Mouse (Mus musculus) MEL (cell line): ENCODE data around the gene Safb. TPM values are rescaled to one million over a fixed set of nuclear protein-coding genes. Genes with fewer than 3 reads are reported as not detected.

Source experiments
- DNase-seq: peaks from one replicate; pipeline ENCODE4 v3.0.0; 2011; ENCODE audit warnings: low read depth, low spot score
- H3K27ac ChIP-seq: 2 replicates; pipeline ENCODE4 v1.5.1; 2012; ENCODE audit warnings: low read depth, mild to moderate bottlenecking, control low read depth, low read length, moderate library complexity; ENCODE audit not compliant: control insufficient read depth
- H3K27me3 ChIP-seq, 2 experiments: fragments of 150-350 bp in 1 of 2; sonication (generic) in 1 of 2; 2 replicates each; pipeline ENCODE4 v1.6.1; 2012; ENCODE audit warnings: low read length in 2 of 2, mild to moderate bottlenecking in 2 of 2, improper control_type of control experiment in 1 of 2, moderate library complexity in 1 of 2; ENCODE audit not compliant: insufficient read depth in 2 of 2, control insufficient read depth in 1 of 2
- H3K36me3 ChIP-seq, 2 experiments: 2 replicates each; pipeline ENCODE4 v1.6.1; 2012 to 2014; ENCODE audit warnings: low read length in 2 of 2, improper control_type of control experiment in 1 of 2, inconsistent platforms in 1 of 2, mild to moderate bottlenecking in 1 of 2; ENCODE audit not compliant: insufficient read depth in 2 of 2, control insufficient read depth in 1 of 2
- H3K4me1 ChIP-seq, 2 experiments: fragments of 150-350 bp in 1 of 2; sonication (generic) in 1 of 2; 2 replicates each; pipeline ENCODE4 v1.6.1; 2012; ENCODE audit warnings: low read length in 2 of 2, improper control_type of control experiment in 1 of 2, mild to moderate bottlenecking in 1 of 2; ENCODE audit not compliant: insufficient read depth in 2 of 2, control insufficient read depth in 1 of 2
- H3K4me3 ChIP-seq, 2 experiments: fragments of 150-350 bp in 1 of 2; sonication (generic) in 1 of 2; 2 replicates each; pipeline ENCODE4 v1.5.1; 2012; ENCODE audit warnings: low read depth in 2 of 2, low read length in 2 of 2, mild to moderate bottlenecking in 2 of 2, moderate library complexity in 2 of 2, control low read depth in 1 of 2, improper control_type of control experiment in 1 of 2; ENCODE audit not compliant: control insufficient read depth in 1 of 2, insufficient read depth in 1 of 2
- H3K79me2 ChIP-seq: 2 replicates; pipeline ENCODE4 v1.6.1; 2012; ENCODE audit warnings: mild to moderate bottlenecking, low read length, moderate library complexity; ENCODE audit not compliant: control insufficient read depth, poor library complexity, insufficient read depth
- H3K9ac ChIP-seq: 2 replicates; pipeline ENCODE4 v1.6.1; 2012; ENCODE audit warnings: low read depth, mild to moderate bottlenecking, control low read depth, low read length, moderate library complexity; ENCODE audit not compliant: control insufficient read depth, poor library complexity, severe bottlenecking
- H3K9me3 ChIP-seq: fragments of 150-350 bp; sonication (generic); replicated peaks from 2 replicates; pipeline ENCODE4 v1.6.1; 2012; ENCODE audit warnings: mild to moderate bottlenecking, low read length, improper control_type of control experiment, moderate library complexity; ENCODE audit not compliant: insufficient read depth
- BHLHE40 ChIP-seq: IDR thresholded peaks from 2 replicates; pipeline ENCODE4 v1.6.1; 2012; ENCODE audit warnings: low read depth, mild to moderate bottlenecking, inconsistent platforms, low read length, improper control_type of control experiment, borderline replicate concordance
- CHD1 ChIP-seq: IDR thresholded peaks from 2 replicates; pipeline ENCODE4 v1.6.1; 2012; ENCODE audit warnings: low read depth, mild to moderate bottlenecking, inconsistent platforms, low read length, improper control_type of control experiment
- CHD2 ChIP-seq: IDR thresholded peaks from 2 replicates; pipeline ENCODE4 v1.6.1; 2011; ENCODE audit warnings: low read length, improper control_type of control experiment
- CTCF ChIP-seq, 3 experiments: IDR thresholded peaks in 2 of 3; conservative IDR thresholded peaks in 1 of 3; 2 replicates each; pipeline ENCODE4 v1.5.1; 2011 to 2012; ENCODE audit warnings: low read length in 3 of 3, low read depth in 2 of 3, mild to moderate bottlenecking in 2 of 3, improper control_type of control experiment in 1 of 3, inconsistent platforms in 1 of 3, mixed read lengths in 1 of 3, moderate library complexity in 1 of 3; ENCODE audit not compliant: control insufficient read depth in 1 of 3, insufficient read depth in 1 of 3, poor library complexity in 1 of 3, severe bottlenecking in 1 of 3
- E2F4 ChIP-seq: IDR thresholded peaks from 2 replicates; pipeline ENCODE4 v1.6.1; 2011; ENCODE audit warnings: low read depth, low read length, improper control_type of control experiment, borderline replicate concordance
- ELF1 ChIP-seq: IDR thresholded peaks from 2 replicates; pipeline ENCODE4 v1.6.1; 2014; ENCODE audit warnings: low read depth, mild to moderate bottlenecking, inconsistent platforms, low read length, improper control_type of control experiment, moderate library complexity
- EP300 ChIP-seq, 2 experiments: IDR thresholded peaks; 2 replicates each; pipeline ENCODE4 v1.6.1; 2011; ENCODE audit warnings: improper control_type of control experiment in 2 of 2, low read length in 2 of 2, low read depth in 1 of 2, mild to moderate bottlenecking in 1 of 2
- ETS1 ChIP-seq: IDR thresholded peaks from 2 replicates; pipeline ENCODE4 v1.6.1; 2012; ENCODE audit warnings: low read depth, mild to moderate bottlenecking, inconsistent platforms, low read length, improper control_type of control experiment, moderate library complexity
- GABPA ChIP-seq: IDR thresholded peaks from 2 replicates; pipeline ENCODE4 v1.6.1; 2012; ENCODE audit warnings: low read depth, mild to moderate bottlenecking, inconsistent platforms, low read length, improper control_type of control experiment, moderate library complexity
- GATA1 ChIP-seq: IDR thresholded peaks from 2 replicates; pipeline ENCODE4 v1.6.1; 2011; ENCODE audit warnings: low read depth, low read length, improper control_type of control experiment
- HCFC1 ChIP-seq: IDR thresholded peaks from 2 replicates; pipeline ENCODE4 v1.6.1; 2012; ENCODE audit warnings: low read depth, mild to moderate bottlenecking, inconsistent platforms, low read length, improper control_type of control experiment, moderate library complexity
- JUND ChIP-seq: IDR thresholded peaks from 2 replicates; pipeline ENCODE4 v1.6.1; 2011; ENCODE audit warnings: low read depth, mild to moderate bottlenecking, improper control_type of control experiment, low read length
- KAT2A ChIP-seq: conservative IDR thresholded peaks from 2 replicates; pipeline ENCODE4 v1.6.1; 2012; ENCODE audit warnings: low read depth, low read length, improper control_type of control experiment, inconsistent platforms
- MAFK ChIP-seq: IDR thresholded peaks from 2 replicates; pipeline ENCODE4 v1.6.1; 2011; ENCODE audit warnings: low read depth, mild to moderate bottlenecking, low read length, improper control_type of control experiment, borderline replicate concordance
- MAX ChIP-seq: IDR thresholded peaks from 2 replicates; pipeline ENCODE4 v1.6.1; 2011; ENCODE audit warnings: low read length, improper control_type of control experiment
- MAZ ChIP-seq: IDR thresholded peaks from 2 replicates; pipeline ENCODE4 v1.6.1; 2012; ENCODE audit warnings: low read depth, mild to moderate bottlenecking, inconsistent platforms, low read length, improper control_type of control experiment
- MEF2A ChIP-seq: IDR thresholded peaks from 2 replicates; pipeline ENCODE4 v1.6.1; 2014; ENCODE audit warnings: low read depth, mild to moderate bottlenecking, inconsistent platforms, low read length, improper control_type of control experiment; ENCODE audit not compliant: poor library complexity, insufficient replicate concordance, severe bottlenecking; ENCODE audit errors: extremely low read depth
- MXI1 ChIP-seq: IDR thresholded peaks from 2 replicates; pipeline ENCODE4 v1.6.1; 2011; ENCODE audit warnings: mild to moderate bottlenecking, low read depth, low read length, improper control_type of control experiment
- MYB ChIP-seq: IDR thresholded peaks from 2 replicates; pipeline ENCODE4 v1.6.1; 2011; ENCODE audit warnings: mild to moderate bottlenecking, low read depth, low read length, improper control_type of control experiment
- MYC ChIP-seq: IDR thresholded peaks from 2 replicates; pipeline ENCODE4 v1.6.1; 2011; ENCODE audit warnings: low read depth, mild to moderate bottlenecking, low read length, improper control_type of control experiment, moderate library complexity
- NRF1 ChIP-seq: IDR thresholded peaks from 2 replicates; pipeline ENCODE4 v1.6.1; 2014; ENCODE audit warnings: low read depth, mild to moderate bottlenecking, inconsistent platforms, low read length, improper control_type of control experiment, moderate library complexity; ENCODE audit not compliant: poor library complexity, insufficient read depth, severe bottlenecking
- POLR2A ChIP-seq, 2 experiments: IDR thresholded peaks; 2 replicates each; pipeline ENCODE4 v1.6.1; 2011 to 2012; ENCODE audit warnings: low read length in 2 of 2, mild to moderate bottlenecking in 2 of 2, control low read depth in 1 of 2, improper control_type of control experiment in 1 of 2, low read depth in 1 of 2, moderate library complexity in 1 of 2; ENCODE audit not compliant: control insufficient read depth in 1 of 2, insufficient read depth in 1 of 2, poor library complexity in 1 of 2
- POLR2AphosphoS2 ChIP-seq: IDR thresholded peaks from 2 replicates; pipeline ENCODE4 v1.6.1; 2011; ENCODE audit warnings: low read length, improper control_type of control experiment
- POLR2AphosphoS5 ChIP-seq: IDR thresholded peaks from 2 replicates; pipeline ENCODE4 v1.6.1; 2012; ENCODE audit warnings: low read depth, borderline replicate concordance, mild to moderate bottlenecking, inconsistent platforms, low read length, moderate library complexity, mixed read lengths
- RAD21 ChIP-seq: IDR thresholded peaks from 2 replicates; pipeline ENCODE4 v1.6.1; 2011; ENCODE audit warnings: mild to moderate bottlenecking, low read depth, low read length, improper control_type of control experiment
- RCOR1 ChIP-seq: IDR thresholded peaks from 2 replicates; pipeline ENCODE4 v1.6.1; 2012; ENCODE audit warnings: low read depth, mild to moderate bottlenecking, inconsistent platforms, low read length, improper control_type of control experiment
- SIN3A ChIP-seq: IDR thresholded peaks from 2 replicates; pipeline ENCODE4 v1.6.1; 2012; ENCODE audit warnings: low read length, improper control_type of control experiment, inconsistent platforms
- SMC3 ChIP-seq: IDR thresholded peaks from 2 replicates; pipeline ENCODE4 v1.6.1; 2011; ENCODE audit warnings: low read depth, low read length, improper control_type of control experiment
- TAL1 ChIP-seq: IDR thresholded peaks from 2 replicates; pipeline ENCODE4 v1.6.1; 2012; ENCODE audit warnings: mild to moderate bottlenecking, inconsistent platforms, low read length, moderate library complexity, mixed read lengths
- TBP ChIP-seq: IDR thresholded peaks from 2 replicates; pipeline ENCODE4 v1.8.0; 2011; ENCODE audit warnings: low read depth, low read length, improper control_type of control experiment
- TCF12 ChIP-seq: IDR thresholded peaks from 2 replicates; pipeline ENCODE4 v1.6.1; 2014; ENCODE audit warnings: low read depth, mild to moderate bottlenecking, inconsistent platforms, low read length, improper control_type of control experiment, moderate library complexity
- UBTF ChIP-seq: IDR thresholded peaks from 2 replicates; pipeline ENCODE4 v1.6.1; 2012; ENCODE audit warnings: low read depth, mild to moderate bottlenecking, inconsistent platforms, low read length, improper control_type of control experiment, moderate library complexity, borderline replicate concordance; ENCODE audit not compliant: insufficient read depth
- USF1 ChIP-seq: IDR thresholded peaks from 2 replicates; pipeline ENCODE4 v1.6.1; 2014; ENCODE audit warnings: low read depth, mild to moderate bottlenecking, inconsistent platforms, low read length, improper control_type of control experiment, moderate library complexity
- USF2 ChIP-seq, 2 experiments: IDR thresholded peaks; 2 replicates each; pipeline ENCODE4 v1.6.1; 2011 to 2012; ENCODE audit warnings: improper control_type of control experiment in 2 of 2, low read length in 2 of 2, borderline replicate concordance in 1 of 2, inconsistent platforms in 1 of 2, low read depth in 1 of 2, mild to moderate bottlenecking in 1 of 2; ENCODE audit not compliant: insufficient read depth in 1 of 2
- ZC3H11A ChIP-seq: IDR thresholded peaks from 2 replicates; pipeline ENCODE4 v1.6.1; 2012; ENCODE audit warnings: low read depth, mild to moderate bottlenecking, inconsistent platforms, low read length, improper control_type of control experiment
- ZKSCAN1 ChIP-seq: IDR thresholded peaks from 2 replicates; pipeline ENCODE4 v1.6.1; 2012; ENCODE audit warnings: low read depth, mild to moderate bottlenecking, inconsistent platforms, low read length, improper control_type of control experiment, moderate library complexity
- ZMIZ1 ChIP-seq: IDR thresholded peaks from 2 replicates; pipeline ENCODE4 v1.6.1; 2012; ENCODE audit warnings: low read depth, mild to moderate bottlenecking, inconsistent platforms, low read length, improper control_type of control experiment, moderate library complexity
- polyA plus RNA-seq, 2 experiments: library from polyadenylated mRNA; stranded (reverse) in 1 of 2; unstranded in 1 of 2; fragments of >175 nt in 1 of 2; fragments of >200 nt in 1 of 2; gene quantifications; 2 replicates each; pipeline versions ENCODE4 v1.2.1 to v1.2.4; 2012; ENCODE audit warnings: low replicate concordance in 2 of 2, low read depth in 1 of 2; ENCODE audit not compliant: insufficient read length in 2 of 2, insufficient read depth in 1 of 2, missing spikeins in 1 of 2
- total RNA-seq: library from RNA; depleted of rRNA; stranded (reverse); fragments of 300-350 nt; gene quantifications from 2 replicates; pipeline ENCODE4 v1.2.3, GENCODE M21; 2012

The Safb gene
- total and polyA plus RNA-seq, 3 experiments: 87.3 to 203 TPM; not detected in 1

GRCm38 (mm10) chr17:56625495-56625894, 40.9 kb downstream of the Safb start:
- Histone ChIP-seq H3K4me1 (peaks cover 10 to 32% of the 10 kb centered on the region in 2 experiments; a peak in 3 of 4 replicates), H3K9ac (peak overlapping the region; percentile 95), H3K79me2 (peaks cover 40% of the 10 kb centered on the region), H3K27me3 (no peaks in the 10 kb centered on the region), H3K4me3 (peak overlapping the region; percentile 92 to 99), H3K9me3 (no peaks in the 10 kb centered on the region), H3K27ac (peak overlapping the region; percentile 96), H3K36me3 (peaks cover 19 to 28% of the 10 kb centered on the region in 2 experiments)
- DNase-seq: peak; percentile 90
- TF ChIP-seq MEF2A (no peak), MAX (peak; percentile 12; the same call in 1 of the 2 replicates), E2F4 (no peak), SMC3 (no peak), TAL1 (0 out of 2 replicates have a peak, but pooled peaks have one; percentile 8), BHLHE40 (no peak), TCF12 (no peak), EP300 (IDR thresholded peaks at IDR 0.05; ENCODE audit: low read depth in 1 of 2, low read length in 2 of 2) (peak; percentile 34 to 56; a peak in 2 of 4 replicates), GATA1 (peak; percentile 64; the same call in 1 of the 2 replicates), POLR2AphosphoS2 (peak; percentile 76; the same call in 1 of the 2 replicates), POLR2AphosphoS5 (no peak), CTCF (IDR thresholded peaks at IDR 0.05 in 2 of 3, conservative IDR thresholded peaks at IDR 0.05 in 1 of 3; ENCODE audit: control insufficient read depth in 1 of 3, insufficient read depth in 1 of 3, low read depth in 2 of 3, low read length in 3 of 3, poor library complexity in 1 of 3, severe bottlenecking in 1 of 3) (no peak), RAD21 (no peak), RCOR1 (peak; percentile 36; the same call in 1 of the 2 replicates), MYC (no peak), UBTF (no peak), MAFK (no peak), ELF1 (0 out of 2 replicates have a peak, but pooled peaks have one; percentile 5), GABPA (no peak), JUND (no peak), USF1 (no peak), MAZ (no peak; the same call in none of the 2 replicates), ZMIZ1 (no peak), ZC3H11A (no peak), ETS1 (peak; percentile 85), HCFC1 (no peak; the same call in 1 of the 2 replicates), CHD1 (no peak), NRF1 (no peak), POLR2A (IDR thresholded peaks at IDR 0.05; ENCODE audit: control insufficient read depth in 1 of 2, insufficient read depth in 1 of 2, low read depth in 1 of 2, low read length in 2 of 2, poor library complexity in 1 of 2) (no peak; a peak in 1 of 4 replicates), TBP (peak; percentile 60), ZKSCAN1 (no peak), USF2 (IDR thresholded peaks at IDR 0.05; ENCODE audit: borderline replicate concordance in 1 of 2, insufficient read depth in 1 of 2, low read depth in 1 of 2, low read length in 2 of 2) (no peak), MYB (no peak), KAT2A (no peak; the same call in 1 of the 2 replicates), CHD2 (no peak), SIN3A (peak; percentile 63), MXI1 (peak; percentile 60; the same call in 1 of the 2 replicates)
